Mouse (Mus musculus): ENCODE results near the gene Cartpt. TPM values are rescaled to one million over a fixed set of nuclear protein-coding genes. Genes with fewer than 3 reads are reported as not detected.

Gene Cartpt
- 72.1 and 79.7 TPM in 2 replicates for polyA plus RNA-seq (2015; fragmentation: Nextera tagmentation; extraction: Ambion mirVana)

DNA sequence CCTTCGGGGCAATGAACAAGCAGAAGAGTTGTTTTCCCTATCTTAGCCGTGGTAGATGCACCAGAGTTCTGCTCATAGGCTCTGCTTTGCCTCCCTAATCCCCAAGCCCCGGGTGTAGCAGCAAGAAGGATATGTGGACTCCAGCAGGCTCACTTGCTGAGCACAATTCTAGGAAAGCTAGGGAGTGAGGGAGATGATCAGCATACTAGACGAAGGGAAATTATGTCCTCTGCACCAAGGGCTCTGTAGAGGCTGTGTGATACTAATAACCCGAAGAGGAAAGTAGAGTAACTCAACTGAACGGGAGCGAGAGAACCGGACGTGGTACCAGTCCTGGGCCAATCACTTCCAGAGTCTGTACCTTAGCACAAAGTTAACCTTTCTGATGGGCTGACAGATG, at the start of gene Cartpt:
Gene Cartpt (minus strand): TSS at position 127 of the 400 bp plus-strand sequence.
- no peaks in the 10 kb centered on the region for H3K4me1 ChIP-seq (replicated peaks; ENCODE audit: control insufficient read depth, insufficient read depth)
- H3K4me2 ChIP-seq (replicated peaks; ENCODE audit: low read depth): no peak within 1 kb of the TSS
- no peak within 1 kb of the TSS for H3K27ac ChIP-seq (replicated peaks)
- H3K9me3 ChIP-seq (ENCODE audit: control insufficient read depth, low read length): no peaks in the 10 kb centered on the region
- TF ChIP-seq EP300 (optimal IDR thresholded peaks at IDR 0.05) (no peak), CTCF (IDR thresholded peaks at IDR 0.05; ENCODE audit: low read depth) (no peak)
- no peak within 1 kb of the TSS for H3K9ac ChIP-seq (ENCODE audit: low read length)
- peaks cover 8% of the 10 kb centered on the region; the same call in 1 of the 2 replicates for H3K27me3 ChIP-seq (ENCODE audit: control insufficient read depth, insufficient read depth, low read length)
- DNase-seq (ENCODE audit: low spot score) (no peak), ATAC-seq (ENCODE audit: low FRiP score, low TSS enrichment) (no peak)
- no peaks in the 10 kb centered on the region for H3K36me3 ChIP-seq (ENCODE audit: control insufficient read depth, insufficient read depth, low read length)
- WGBS: 47% methylated on average over 9 of the region's 9 CpGs
- no peak within 1 kb of the TSS for H3K4me3 ChIP-seq (ENCODE audit: low read depth, low read length)

DNA sequence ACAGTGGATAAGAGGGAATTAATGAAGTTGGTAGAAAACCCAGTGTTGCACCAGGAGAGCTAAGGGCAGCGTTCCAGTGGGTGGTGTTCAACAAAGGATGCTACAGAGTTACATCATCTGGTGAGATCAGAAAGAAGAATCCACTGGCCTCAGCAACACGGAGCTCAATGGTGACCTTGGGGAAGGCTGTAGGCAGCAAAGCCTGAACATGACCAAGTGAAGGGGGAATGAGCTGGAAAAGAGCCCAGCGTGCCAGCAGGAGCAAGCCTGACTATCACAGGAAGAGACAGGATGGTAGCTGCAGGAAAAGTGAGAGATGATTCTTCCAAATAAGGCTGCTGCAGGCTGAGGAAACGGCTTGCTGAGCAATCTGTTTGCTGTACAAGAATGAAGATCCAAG, 46.5 kb upstream of the Cartpt start:
- WGBS: 82% methylated on average over 4 of the region's 4 CpGs
- no peak for ATAC-seq (ENCODE audit: low FRiP score, low TSS enrichment)
- Histone ChIP-seq H3K4me1 (replicated peaks; ENCODE audit: control insufficient read depth, insufficient read depth) (no peaks in the 10 kb centered on the region), H3K9ac (ENCODE audit: low read length) (no peak overlapping the region), H3K36me3 (ENCODE audit: control insufficient read depth, insufficient read depth, low read length) (peaks cover 5% of the 10 kb centered on the region; the same call in 1 of the 2 replicates), H3K4me3 (ENCODE audit: low read depth, low read length) (no peak overlapping the region), H3K27ac (replicated peaks) (no peak overlapping the region), H3K4me2 (replicated peaks; ENCODE audit: low read depth) (no peak overlapping the region), H3K27me3 (ENCODE audit: control insufficient read depth, insufficient read depth, low read length) (no peaks in the 10 kb centered on the region), H3K9me3 (ENCODE audit: control insufficient read depth, low read length) (no peaks in the 10 kb centered on the region)
- no peak for TF ChIP-seq CTCF (IDR thresholded peaks at IDR 0.05; ENCODE audit: low read depth)
- TF ChIP-seq EP300 (optimal IDR thresholded peaks at IDR 0.05): no peak
- DNase-seq (ENCODE audit: low spot score): no peak

GRCm38 (mm10) chr13:99943525-99943924, 42.6 kb upstream of the Cartpt start:
- TF ChIP-seq EP300 (optimal IDR thresholded peaks at IDR 0.05) (no peak), CTCF (IDR thresholded peaks at IDR 0.05; ENCODE audit: low read depth) (peak; percentile 32; the same call in 1 of the 2 replicates)

DNA sequence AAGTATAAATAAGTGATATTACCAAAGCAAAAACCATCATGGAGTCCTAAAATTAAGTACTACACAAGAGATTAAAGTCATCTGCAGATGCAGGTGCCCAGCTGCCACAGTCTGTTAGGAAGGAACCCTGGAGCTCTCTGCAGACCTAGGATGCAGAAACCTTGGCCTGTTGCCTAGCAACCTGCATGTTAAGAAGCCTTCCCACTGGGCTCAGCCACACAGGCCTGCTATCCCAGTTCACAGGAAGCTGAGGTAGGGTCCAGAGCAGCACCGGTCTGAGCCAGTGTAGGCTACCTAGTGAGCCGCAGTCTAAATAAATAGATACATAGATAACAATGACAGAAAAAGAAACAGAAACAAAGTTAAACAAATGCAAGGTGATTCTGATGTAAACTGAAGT, 39.7 kb upstream of the Cartpt start:
- Histone ChIP-seq H3K36me3 (ENCODE audit: control insufficient read depth, insufficient read depth, low read length) (no peaks in the 10 kb centered on the region), H3K27ac (replicated peaks) (no peak overlapping the region), H3K4me3 (ENCODE audit: low read depth, low read length) (no peak overlapping the region), H3K27me3 (ENCODE audit: control insufficient read depth, insufficient read depth, low read length) (no peaks in the 10 kb centered on the region), H3K4me2 (replicated peaks; ENCODE audit: low read depth) (no peak overlapping the region), H3K9ac (ENCODE audit: low read length) (no peak overlapping the region), H3K9me3 (ENCODE audit: control insufficient read depth, low read length) (no peaks in the 10 kb centered on the region), H3K4me1 (replicated peaks; ENCODE audit: control insufficient read depth, insufficient read depth) (no peaks in the 10 kb centered on the region)
- TF ChIP-seq CTCF (IDR thresholded peaks at IDR 0.05; ENCODE audit: low read depth): no peak
- no peak for TF ChIP-seq EP300 (optimal IDR thresholded peaks at IDR 0.05)
- ATAC-seq (ENCODE audit: low FRiP score, low TSS enrichment) (no peak), DNase-seq (ENCODE audit: low spot score) (no peak)
- 21% methylated on average over 2 of the region's 2 CpGs for WGBS

More at GRCm38 (mm10) chr13:99943525-99943924, 42.6 kb upstream of the Cartpt start:
- H3K9ac ChIP-seq (ENCODE audit: low read length): no peak overlapping the region
- H3K36me3 ChIP-seq (ENCODE audit: control insufficient read depth, insufficient read depth, low read length): no peaks in the 10 kb centered on the region; the same call in 1 of the 2 replicates
- no peaks in the 10 kb centered on the region for H3K4me1 ChIP-seq (replicated peaks; ENCODE audit: control insufficient read depth, insufficient read depth)
- DNase-seq (ENCODE audit: low spot score): no peak
- H3K4me2 ChIP-seq (replicated peaks; ENCODE audit: low read depth): no peak overlapping the region
- no peak overlapping the region for H3K4me3 ChIP-seq (ENCODE audit: low read depth, low read length)
- H3K27ac ChIP-seq (replicated peaks): no peak overlapping the region
- no peaks in the 10 kb centered on the region for H3K27me3 ChIP-seq (ENCODE audit: control insufficient read depth, insufficient read depth, low read length)
- H3K9me3 ChIP-seq (ENCODE audit: control insufficient read depth, low read length): no peaks in the 10 kb centered on the region
- WGBS: 98% methylated on average over 2 of the region's 2 CpGs
- no peak for ATAC-seq (ENCODE audit: low FRiP score, low TSS enrichment)

GRCm38 (mm10) chr13:99939320-99939671, 38.4 kb upstream of the Cartpt start:
- no peaks in the 10 kb centered on the region for H3K36me3 ChIP-seq (ENCODE audit: control insufficient read depth, insufficient read depth, low read length)
- TF ChIP-seq CTCF (IDR thresholded peaks at IDR 0.05; ENCODE audit: low read depth): no peak
- no peak for TF ChIP-seq EP300 (optimal IDR thresholded peaks at IDR 0.05)
- no peak overlapping the region for H3K4me2 ChIP-seq (replicated peaks; ENCODE audit: low read depth)
- H3K27me3 ChIP-seq (ENCODE audit: control insufficient read depth, insufficient read depth, low read length): no peaks in the 10 kb centered on the region
- DNase-seq (ENCODE audit: low spot score): no peak
- no peak overlapping the region for H3K4me3 ChIP-seq (ENCODE audit: low read depth, low read length)
- no peaks in the 10 kb centered on the region for H3K9me3 ChIP-seq (ENCODE audit: control insufficient read depth, low read length)
- no peak overlapping the region for H3K27ac ChIP-seq (replicated peaks)
- WGBS: 55% methylated on average over 8 of the region's 8 CpGs
- H3K9ac ChIP-seq (ENCODE audit: low read length): no peak overlapping the region
- ATAC-seq (ENCODE audit: low FRiP score, low TSS enrichment): no peak
- no peaks in the 10 kb centered on the region for H3K4me1 ChIP-seq (replicated peaks; ENCODE audit: control insufficient read depth, insufficient read depth)

DNA sequence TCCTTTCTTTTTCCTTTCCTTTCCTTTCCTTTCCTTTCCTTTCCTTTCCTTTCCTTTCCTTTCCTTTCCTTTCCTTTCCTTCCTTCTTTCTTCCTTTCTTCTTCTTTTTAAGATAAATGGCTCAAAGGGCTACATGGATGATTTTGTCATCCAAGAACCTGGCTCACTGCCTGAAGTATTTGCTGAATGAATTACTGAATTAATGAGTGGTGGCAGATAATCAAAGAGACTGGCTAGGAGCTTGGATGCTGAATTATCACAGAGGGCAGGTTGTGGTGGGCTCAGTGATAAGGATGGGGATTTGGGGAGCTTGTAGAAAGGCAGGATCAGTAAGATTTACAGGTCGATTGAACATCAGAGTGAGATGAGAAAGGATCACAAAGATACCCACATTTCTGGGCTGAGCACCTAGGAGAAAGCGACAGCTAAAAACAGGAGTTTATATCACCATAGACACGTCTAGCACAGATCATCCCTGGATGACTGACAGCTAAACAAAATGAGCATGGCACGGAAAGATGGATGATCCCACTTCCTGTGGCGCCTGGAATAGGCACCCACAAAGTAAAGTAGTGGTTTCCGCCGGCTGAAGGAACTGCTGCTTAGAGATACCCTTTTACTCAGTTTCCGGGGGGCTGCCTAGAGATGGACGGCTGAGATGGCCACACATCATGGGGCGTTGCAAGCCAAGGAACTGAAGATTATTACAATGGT, 37.9 kb upstream of the Cartpt start:
- H3K9me3 ChIP-seq (ENCODE audit: control insufficient read depth, low read length): no peaks in the 10 kb centered on the region
- no peaks in the 10 kb centered on the region for H3K4me1 ChIP-seq (replicated peaks; ENCODE audit: control insufficient read depth, insufficient read depth)
- TF ChIP-seq CTCF (IDR thresholded peaks at IDR 0.05; ENCODE audit: low read depth) (no peak), EP300 (optimal IDR thresholded peaks at IDR 0.05) (no peak)
- no peaks in the 10 kb centered on the region for H3K27me3 ChIP-seq (ENCODE audit: control insufficient read depth, insufficient read depth, low read length)
- 73% methylated on average over 10 of the region's 10 CpGs for WGBS
- no peaks in the 10 kb centered on the region for H3K36me3 ChIP-seq (ENCODE audit: control insufficient read depth, insufficient read depth, low read length)
- DNase-seq (ENCODE audit: low spot score) (no peak), ATAC-seq (ENCODE audit: low FRiP score, low TSS enrichment) (no peak)
- no peak overlapping the region for H3K4me3 ChIP-seq (ENCODE audit: low read depth, low read length)
- no peak overlapping the region for H3K9ac ChIP-seq (ENCODE audit: low read length)
- no peak overlapping the region for H3K27ac ChIP-seq (replicated peaks)
- no peak overlapping the region for H3K4me2 ChIP-seq (replicated peaks; ENCODE audit: low read depth)
